Mouse (Mus musculus): ENCODE measurements around the gene Hadhb. TPM values are rescaled to one million over a fixed set of nuclear protein-coding genes. Genes with fewer than 3 reads are reported as not detected.
A peak's percentile ranks its signal among the peaks of the same experiment; 100 is the strongest.

The Hadhb gene
- total RNA-seq, 2 experiments from 2014 or later = 69.7 to 82.6 TPM

DNA sequence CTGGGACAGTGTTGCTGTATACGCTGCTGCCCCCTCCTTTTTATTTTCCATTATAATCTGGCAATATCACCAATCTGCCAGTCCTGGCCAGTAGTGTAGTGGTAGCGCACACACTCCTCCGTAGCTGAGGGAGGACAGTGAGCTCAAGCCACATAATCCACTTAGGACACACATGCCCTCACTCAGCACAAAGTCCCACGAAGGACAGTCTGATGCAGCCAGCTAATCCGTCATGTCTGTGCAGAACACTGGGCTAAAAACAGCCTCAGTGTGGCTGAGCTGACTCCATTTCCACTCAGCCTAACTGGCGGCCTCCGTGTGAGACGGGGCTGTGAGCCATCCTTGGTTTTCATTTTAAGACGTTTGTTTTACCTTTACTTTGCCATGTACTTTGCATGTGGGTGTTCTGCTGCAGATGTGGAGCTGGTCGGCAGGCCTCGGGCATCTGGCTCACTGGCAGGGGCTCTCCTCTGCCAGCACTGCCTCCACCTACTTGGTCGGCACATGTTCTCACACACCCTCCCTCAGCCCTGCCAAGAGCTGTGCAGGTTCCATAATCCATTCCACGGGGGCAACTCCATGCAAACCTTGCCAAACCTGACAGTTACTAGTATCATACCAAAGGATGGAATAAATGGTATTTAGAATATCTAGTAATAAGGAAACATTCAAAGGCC, 27.0 kb upstream of the Hadhb start:
- ATAC-seq (replicated peaks; ENCODE audit: poor library complexity) = no peak

DNA sequence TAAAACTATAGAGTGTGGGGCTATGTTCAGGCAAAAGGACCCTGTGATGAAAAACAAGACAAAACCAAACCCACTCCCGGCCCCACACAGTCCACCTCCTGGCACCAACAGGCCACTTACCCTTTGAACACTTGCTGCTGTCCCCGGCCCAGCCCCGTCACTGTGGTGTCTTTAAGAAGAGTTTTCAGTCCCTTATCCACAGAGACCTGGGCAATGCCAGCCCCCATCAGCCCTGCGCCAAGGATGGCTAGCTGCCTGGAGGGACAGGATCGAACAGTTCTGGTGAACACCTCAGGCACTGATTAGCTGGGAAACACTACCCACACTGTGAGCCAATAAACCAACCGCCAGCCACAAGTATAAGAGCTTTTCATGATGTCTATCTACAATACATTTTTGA, 26.4 kb upstream of the Hadhb start:
- ATAC-seq (replicated peaks; ENCODE audit: poor library complexity) = no peak

DNA sequence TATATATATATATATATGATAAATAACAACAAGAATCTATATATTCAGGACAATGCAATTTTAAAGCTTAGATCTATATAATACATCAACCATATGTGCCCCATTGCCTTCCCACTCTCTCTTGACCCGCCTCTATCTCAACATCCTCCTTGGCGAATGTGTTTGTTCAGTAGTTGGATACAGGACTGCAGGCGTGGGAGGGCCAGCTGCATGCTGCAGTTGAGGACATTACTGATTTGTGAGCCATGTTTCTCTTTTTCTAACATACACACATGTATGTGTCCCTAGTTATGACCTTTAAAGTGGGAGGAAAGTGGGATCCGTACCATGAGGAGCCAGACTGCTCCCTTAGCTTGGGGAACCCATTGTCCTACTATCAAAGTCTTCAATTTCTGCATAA, 23.8 kb upstream of the Hadhb start:
- ATAC-seq (replicated peaks; ENCODE audit: poor library complexity) = no peak

DNA sequence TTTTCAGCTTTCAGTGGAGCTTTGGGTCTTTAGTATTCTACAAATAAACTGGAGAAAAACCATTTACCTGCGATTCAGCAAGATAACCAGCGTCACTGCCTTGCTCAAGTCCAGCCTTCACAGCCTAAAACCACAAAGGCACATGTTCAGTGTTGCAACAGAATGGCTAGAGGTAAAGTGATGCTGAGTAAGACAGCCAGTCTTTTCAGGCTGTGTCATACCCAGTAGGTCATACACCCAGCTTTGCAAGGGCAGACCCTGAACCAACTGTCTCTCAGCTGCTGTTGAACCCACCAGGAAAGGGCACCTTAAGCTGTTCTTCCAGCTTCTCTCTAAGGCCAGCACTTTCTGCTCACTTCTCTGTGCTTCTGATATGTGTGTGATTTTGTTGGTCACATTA, 22.9 kb upstream of the Hadhb start:
- ATAC-seq (replicated peaks; ENCODE audit: poor library complexity) = 0 out of 2 replicates have a peak, but pooled peaks have one; percentile 34

DNA sequence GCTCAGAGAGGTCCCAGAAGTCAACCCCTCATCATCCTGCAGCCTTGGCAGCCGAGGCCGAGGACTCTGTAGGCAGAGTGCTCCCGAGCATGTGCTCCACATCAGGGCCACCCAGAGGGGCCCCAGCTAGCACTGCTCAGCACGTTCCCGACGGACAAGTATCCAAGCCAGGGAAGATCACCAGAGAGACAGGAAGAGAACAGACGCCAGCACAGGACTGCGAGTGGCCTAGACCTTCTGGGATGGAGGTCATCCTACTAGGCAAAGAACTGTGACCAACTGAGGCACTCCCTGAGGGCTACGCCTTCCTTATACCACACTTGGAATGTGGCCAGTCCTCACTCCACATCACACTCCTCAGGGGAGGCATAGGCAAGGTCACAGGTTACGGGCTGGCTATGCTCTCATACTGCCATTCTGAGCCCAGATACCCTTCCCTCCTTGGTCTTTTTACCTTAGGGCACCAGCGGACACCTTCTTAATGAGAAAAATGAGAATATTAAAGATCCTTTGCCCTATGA, 19.3 kb upstream of the Hadhb start:
- ATAC-seq (replicated peaks; ENCODE audit: poor library complexity) = no peak

DNA sequence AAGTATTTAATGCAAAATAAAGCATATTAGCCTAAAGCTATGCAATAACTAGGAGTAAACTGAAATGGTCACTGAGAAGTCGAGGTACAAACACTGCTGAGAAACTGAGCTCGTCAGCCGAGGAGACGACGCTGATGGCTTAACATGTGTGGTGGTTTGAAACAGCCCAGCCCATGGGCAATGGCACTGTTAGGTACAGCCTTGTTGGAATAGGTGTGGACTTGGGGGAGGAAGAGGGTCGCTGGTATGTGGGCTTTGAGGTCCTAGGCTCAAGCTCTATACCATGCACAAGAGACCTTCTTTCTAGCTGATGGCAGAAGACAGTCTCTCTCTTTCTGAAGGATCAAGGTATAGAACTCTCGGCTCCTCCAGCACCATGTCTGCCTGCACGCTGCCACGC, 17.8 kb upstream of the Hadhb start:
- ATAC-seq (replicated peaks; ENCODE audit: poor library complexity) = no peak

DNA sequence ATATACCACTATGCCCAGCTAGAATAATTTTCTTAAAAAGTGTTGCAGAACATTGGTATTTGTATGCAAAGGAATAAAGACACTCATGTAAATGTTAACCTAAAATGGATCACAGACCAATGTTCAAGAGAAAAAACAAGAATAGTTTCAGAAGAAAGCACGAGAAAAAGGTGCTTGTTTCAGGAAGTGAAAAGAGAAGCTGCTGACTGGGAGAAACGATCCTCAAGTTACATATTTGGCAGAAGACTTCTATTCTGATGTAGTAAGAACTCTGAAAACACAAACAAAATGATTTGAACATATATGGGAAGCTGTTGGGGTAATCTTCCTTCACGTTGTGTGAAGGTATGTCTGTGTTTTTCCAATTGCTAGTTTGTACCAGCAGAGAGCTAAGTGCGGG, 16.9 kb upstream of the Hadhb start:
- no peak for ATAC-seq (replicated peaks; ENCODE audit: poor library complexity)

DNA sequence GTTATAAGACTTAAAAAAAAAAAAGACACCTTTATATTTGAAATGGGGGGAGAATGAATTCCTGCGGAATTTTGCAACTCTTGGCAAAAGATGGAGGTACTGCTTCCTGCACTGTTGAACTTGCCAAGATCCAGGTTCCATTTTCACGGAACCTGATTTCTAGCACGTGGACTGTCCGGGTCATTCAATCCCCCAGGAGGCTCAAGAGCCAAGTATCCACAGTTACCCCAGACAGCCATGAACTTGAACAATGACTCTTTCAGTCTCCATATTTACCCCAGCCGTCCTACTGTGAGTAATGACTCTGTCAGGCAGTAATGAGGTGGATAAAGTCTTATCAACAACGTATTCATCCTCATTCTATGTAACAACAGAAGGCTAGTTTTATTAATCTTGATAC, 8.5 kb upstream of the Hadhb start:
- ATAC-seq (replicated peaks; ENCODE audit: poor library complexity) = no peak

DNA sequence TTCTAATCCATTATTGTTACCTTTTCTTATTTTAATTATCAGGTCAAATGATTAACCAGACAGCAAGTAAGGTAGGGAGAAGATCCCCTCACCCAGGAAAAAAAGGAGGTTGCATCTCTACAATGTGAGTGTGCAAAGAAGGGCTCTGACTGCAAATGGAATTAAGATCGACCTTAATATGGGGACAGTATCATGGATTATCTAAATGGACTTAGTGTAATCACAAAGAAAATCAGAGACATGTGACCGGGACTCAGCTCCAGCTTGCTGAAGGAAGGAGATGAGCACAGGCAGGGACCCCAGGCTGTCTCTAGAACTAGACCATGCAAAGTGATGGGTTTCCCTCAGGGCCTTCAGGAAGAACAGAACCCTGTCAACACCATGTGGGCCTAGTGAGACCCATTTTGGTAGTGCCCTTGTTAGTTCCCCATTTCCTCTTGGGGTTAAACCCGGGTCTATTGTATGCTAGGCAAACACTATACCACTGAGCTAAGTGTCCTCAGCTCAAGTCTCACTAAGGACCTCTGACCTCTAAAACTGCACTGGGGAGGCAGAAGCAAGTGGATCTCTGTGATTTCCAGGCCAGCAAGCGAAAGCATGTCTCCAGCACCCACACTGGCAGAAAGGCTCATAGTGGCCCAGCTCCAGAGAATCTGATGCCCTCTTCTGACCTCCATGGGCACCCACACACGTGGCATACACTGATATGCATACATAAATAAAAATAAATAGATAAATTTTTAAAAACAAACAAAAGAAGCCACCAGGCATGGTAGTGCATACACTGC, 6.7 kb upstream of the Hadhb start:
- ATAC-seq (replicated peaks; ENCODE audit: poor library complexity) = no peak

DNA sequence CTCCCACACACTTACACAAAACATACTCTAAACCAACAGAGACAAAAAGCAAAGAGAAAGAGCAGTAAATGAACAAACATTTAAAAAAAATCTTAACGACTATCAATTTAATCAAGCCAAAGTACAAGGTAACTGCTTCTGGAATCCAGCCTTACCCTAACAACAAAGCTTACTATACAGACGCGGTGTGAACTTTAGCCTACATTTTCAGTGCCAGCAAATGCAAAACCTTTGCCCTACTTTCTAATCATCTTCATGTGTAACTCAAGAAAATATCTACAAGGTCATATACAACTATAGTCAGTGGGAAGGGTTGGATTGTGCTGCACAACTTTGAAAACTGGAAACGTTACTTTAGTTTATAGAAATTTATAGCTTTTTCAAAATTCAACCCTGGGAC, 3.0 kb upstream of the Hadhb start:
- ATAC-seq (replicated peaks; ENCODE audit: poor library complexity) = no peak

DNA sequence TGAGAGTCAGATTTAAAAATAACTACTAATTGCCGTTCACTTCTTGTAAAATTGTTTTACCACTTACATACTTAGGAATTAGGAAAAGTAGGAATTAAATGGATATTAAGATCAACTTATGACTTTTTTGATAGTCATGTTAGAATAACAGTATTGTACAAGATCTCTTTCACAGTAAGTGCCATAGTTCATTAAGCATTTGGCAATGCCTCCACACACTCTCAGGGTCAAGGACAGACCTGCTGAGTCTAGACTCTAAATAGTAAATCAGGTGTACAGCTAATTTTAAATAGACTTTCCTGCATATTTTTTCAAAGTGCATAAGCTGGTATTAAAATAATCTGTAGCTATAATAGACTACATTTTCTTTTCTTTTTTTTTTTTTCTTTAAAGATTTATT, 2.6 kb upstream of the Hadhb start:
- ATAC-seq (replicated peaks; ENCODE audit: poor library complexity) = no peak

DNA sequence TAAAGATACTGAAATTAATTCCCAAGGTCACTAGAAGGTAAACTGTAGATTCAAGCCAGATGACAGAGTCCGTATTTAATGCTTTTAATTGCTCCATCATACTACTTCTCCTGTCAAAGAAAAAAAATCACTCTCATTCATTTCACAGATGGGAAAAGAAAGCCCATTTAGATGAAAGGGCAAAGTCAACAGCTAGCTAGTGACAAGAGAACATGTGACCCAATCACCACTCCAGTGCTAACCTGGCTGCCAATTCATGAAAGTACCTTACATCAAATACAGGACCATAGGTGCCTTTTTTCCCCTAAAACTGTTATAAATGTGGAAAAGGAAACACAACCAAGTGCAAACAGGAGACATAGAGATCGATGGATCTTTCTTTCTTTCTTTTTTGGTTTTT, 1.8 kb upstream of the Hadhb start:
- ATAC-seq (replicated peaks; ENCODE audit: poor library complexity) = no peak

DNA sequence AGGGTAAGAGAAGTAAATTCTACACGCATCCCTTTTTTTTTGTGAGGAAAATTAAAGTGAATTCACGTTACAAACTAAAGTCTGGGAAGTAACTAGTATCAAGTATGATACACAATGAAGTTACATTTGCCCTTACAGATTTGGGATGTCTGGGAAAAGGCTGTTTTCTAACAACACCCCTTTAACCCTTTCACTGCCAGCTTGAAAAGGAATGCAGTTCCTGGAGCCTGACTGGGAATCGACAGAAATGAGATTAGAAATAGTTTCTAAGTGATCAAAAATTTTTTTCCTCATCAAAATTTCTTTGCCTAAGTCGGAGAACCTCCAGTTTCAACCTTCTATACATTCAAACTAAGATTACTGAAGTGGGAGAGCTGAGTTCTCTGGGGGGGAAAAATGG, 1.0 kb upstream of the Hadhb start:
- ATAC-seq (replicated peaks; ENCODE audit: poor library complexity) = no peak

DNA sequence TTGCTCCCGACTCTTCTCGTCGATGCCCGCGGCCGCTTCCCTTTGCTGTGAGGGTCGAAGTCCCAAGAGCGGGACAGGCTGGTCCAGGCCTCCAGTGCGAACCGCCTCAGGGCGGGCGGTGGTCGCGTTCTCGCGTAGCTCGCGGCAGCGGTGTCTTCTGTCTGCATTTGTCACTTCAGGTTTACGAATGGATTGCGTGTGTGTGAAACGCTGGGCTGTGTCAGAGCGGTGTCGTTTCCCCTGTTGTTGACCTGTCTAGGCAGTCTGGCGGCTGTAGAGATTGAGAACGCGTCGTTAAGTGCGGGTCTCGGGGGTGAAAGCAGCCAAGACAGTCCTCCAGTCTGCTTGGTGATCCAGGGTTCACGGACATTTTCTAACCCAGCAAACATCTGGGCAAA, 346 bp downstream of the Hadhb start:
- ATAC-seq (replicated peaks; ENCODE audit: poor library complexity) = peak; percentile 44

DNA sequence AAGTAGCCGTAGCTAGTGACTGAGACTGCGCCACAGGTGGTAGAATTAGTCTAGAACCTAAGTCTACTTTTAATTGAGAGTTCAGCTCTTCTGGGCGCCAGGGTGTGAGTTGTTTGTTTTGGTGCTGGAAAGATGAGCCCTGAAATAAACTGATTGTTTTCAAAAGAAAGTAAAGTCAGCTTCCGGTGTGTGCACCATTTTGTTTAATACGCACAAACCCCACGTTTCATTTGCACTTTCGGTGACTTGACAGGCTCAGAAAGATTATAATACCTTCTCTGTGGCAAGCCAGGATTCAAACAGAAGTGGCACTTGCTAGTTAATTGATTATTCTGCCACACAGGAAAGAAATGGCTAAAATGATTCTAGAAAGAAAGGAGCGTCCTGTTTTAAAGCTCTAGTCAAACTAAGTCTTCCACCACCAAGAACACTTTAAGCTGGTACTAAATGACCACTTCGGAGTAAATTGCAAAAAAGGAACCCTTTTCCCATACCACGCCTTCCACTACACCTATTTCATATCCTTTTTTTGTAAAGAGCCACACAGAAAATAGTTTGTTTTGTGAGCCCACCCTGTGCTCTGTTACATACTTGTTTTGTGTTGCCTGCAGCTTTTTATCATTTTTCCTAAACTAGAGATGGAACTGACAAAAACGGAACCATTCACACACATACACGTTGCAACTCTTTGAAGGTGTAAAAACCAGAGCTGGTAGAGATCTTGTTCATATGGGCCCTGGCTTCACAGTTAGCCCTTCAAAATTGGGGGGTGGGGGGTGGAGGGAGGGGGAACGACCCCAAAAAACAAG, 977 bp downstream of the Hadhb start:
- peak; percentile 3; the same call in 1 of the 2 replicates for ATAC-seq (replicated peaks; ENCODE audit: poor library complexity)

DNA sequence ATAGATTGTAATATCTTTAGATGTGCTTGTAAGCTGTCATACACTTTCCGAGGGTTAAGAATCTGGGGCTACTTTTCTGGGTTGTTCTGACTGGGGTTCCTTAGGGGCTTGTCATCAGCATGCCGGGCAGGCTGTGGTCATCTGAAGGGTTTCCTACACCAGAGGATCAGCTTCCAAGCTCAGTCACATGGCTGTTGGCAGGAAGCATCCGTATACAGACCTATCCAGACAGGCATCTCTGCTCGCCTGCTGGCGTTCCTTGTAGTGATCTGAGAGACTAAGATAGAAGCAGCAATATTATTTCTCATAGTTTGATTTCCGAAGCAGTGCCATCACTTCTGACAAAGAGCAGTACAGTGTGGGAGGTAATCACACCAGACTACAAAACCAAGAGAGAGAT, 4.6 kb downstream of the Hadhb start:
- no peak for ATAC-seq (replicated peaks; ENCODE audit: poor library complexity)

DNA sequence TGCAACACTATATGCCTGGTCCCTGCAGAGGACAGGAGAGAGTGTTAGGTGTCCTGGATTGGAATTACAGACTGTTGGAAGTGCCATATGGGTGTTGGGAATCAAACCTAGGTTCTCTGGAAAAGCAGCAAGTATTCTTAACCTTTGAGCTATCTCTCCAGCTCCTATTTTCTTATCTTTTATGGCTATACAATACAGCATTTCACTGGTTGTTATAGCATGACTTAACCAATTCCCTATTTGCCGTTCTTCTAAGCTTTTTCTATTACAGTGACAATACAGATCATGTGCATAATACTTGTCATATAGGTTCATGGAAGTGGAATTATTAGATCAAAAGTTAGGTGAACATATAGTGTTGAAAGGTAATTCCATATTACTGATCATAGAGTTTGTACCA, 6.8 kb downstream of the Hadhb start:
- no peak for ATAC-seq (replicated peaks; ENCODE audit: poor library complexity)

DNA sequence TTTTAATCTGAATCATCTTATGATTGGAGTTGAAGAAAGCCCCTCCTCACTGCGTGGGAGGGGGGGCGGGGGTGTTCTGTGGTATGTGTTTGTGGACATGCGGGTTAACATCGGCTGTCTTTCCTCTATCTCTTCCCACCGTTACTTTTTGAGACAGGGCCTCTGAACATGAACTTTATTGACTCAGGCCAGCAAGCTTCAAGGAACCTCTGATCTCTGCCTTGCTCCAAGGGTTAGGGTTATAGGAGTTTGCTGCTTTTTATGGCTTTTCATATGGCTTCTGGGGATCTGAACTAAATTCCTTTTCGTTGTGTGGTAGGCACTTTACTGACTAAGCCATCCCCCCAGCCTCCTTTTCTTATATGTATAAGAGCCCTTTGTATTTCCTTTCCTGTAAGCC, 7.3 kb downstream of the Hadhb start:
- no peak for ATAC-seq (replicated peaks; ENCODE audit: poor library complexity)

DNA sequence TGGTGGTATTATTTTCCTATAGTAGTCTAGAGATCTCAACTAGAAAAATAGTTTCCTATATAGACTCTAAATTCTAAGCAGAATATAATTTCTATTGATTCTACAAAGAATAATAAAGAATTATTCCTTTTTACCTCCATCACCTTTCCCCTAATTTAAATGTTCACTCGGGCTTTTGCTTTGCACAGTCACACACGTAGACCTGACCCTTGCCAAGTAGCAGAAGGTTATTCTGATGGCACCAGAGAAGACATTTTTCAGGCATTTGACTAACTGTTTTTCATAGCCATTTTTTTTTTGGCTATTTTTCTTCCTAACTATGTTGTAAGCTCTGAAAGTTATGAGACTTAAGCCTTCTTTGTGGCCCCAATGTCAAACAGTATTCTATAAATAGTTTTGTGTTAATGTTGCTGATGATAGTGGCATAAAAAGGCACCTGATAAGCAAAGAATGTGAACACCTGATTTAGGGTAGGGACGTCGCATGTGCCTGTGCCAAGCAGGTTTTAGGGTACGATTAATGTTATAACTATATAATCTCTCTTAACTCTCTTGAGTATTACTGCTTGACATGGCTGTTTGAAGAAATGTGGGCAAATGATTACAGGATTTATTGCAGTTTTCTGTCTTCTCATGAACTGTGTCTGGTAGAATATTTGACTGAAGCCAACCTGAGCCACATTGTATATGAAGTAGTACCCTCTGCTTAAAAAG, 10.3 kb downstream of the Hadhb start:
- peak; percentile 63 for ATAC-seq (replicated peaks; ENCODE audit: poor library complexity)

DNA sequence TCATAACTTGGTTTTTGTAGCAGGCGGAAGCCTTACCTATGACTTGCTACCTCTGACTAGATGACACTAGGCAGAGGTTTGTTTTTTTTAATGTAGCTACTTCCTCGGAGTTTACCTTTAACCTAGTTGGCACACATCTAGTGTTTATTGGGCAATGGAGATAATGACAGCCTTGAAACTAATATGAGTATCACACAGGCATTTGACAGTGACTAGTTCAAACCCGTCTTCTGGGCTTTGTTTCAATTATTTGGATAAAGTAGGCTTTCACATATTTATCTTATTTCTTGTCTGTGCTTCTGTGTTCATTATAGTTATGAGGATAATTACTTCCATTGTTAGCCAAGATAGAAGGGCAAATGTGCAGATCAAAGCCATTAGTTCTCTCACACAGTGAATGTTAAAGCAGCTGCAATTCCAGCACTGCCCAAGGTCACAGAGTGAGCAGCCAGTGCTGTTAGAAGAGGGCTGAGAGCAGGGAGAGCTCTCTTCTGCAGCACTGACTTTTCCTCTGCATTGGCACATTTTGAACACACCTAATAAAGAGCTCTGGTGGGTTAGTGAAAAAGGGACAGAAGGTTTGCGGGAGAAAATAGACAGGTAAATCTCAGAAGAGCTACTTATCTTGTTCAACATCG, 15.4 kb downstream of the Hadhb start:
- no peak for ATAC-seq (replicated peaks; ENCODE audit: poor library complexity)
